Mouse (Mus musculus) hindbrain, embryonic 16.5 days (tissue): ENCODE data around the gene Clpb. TPM values are rescaled to one million over a fixed set of nuclear protein-coding genes. Genes with fewer than 3 reads are reported as not detected.

Experiments used
- ATAC-seq: fragments of 200-750 bp; cut with Nextera tagmentation; 2 replicates; pipeline ENCODE4 v1.8.0; 2017; ENCODE audit warnings: moderate TSS enrichment, moderate library complexity
- H3K27ac ChIP-seq: fragments of 300-500 bp; sonication (generic); 2 replicates; pipeline ENCODE4 v1.5.1; 2014; ENCODE audit warnings: low read depth, mild to moderate bottlenecking, control low read depth, low read length, moderate library complexity
- H3K27me3 ChIP-seq: fragments of 300-500 bp; sonication (generic); replicated peaks from 2 replicates; pipeline ENCODE4 v1.6.1; 2014; ENCODE audit warnings: low read length; ENCODE audit not compliant: control insufficient read depth, insufficient read depth
- H3K36me3 ChIP-seq: fragments of 300-500 bp; sonication (generic); 2 replicates; pipeline ENCODE4 v1.6.1; 2014; ENCODE audit warnings: mild to moderate bottlenecking, low read length, moderate library complexity, mixed read lengths; ENCODE audit not compliant: control insufficient read depth, insufficient read depth
- H3K4me1 ChIP-seq: fragments of 300-500 bp; sonication (generic); 2 replicates; pipeline ENCODE4 v1.6.1; 2014; ENCODE audit warnings: low read depth, low read length; ENCODE audit not compliant: control insufficient read depth, insufficient read depth
- H3K4me2 ChIP-seq: fragments of 300-500 bp; sonication (generic); 2 replicates; pipeline ENCODE4 v1.6.1; 2014; ENCODE audit warnings: mild to moderate bottlenecking, low read length, control low read depth, moderate library complexity
- H3K4me3 ChIP-seq: fragments of 300-500 bp; sonication (generic); 2 replicates; pipeline ENCODE4 v1.5.1; 2014; ENCODE audit warnings: mild to moderate bottlenecking, low read length, control low read depth, moderate library complexity
- H3K9ac ChIP-seq: fragments of 300-500 bp; sonication (generic); 2 replicates; pipeline ENCODE4 v1.6.1; 2014; ENCODE audit warnings: low read depth, mild to moderate bottlenecking, control low read depth, low read length, moderate library complexity
- H3K9me3 ChIP-seq: fragments of 300-500 bp; sonication (generic); 2 replicates; pipeline ENCODE4 v1.6.1; 2014; ENCODE audit warnings: mild to moderate bottlenecking, low read length, moderate library complexity; ENCODE audit not compliant: control insufficient read depth
- WGBS: fragments of 180-500 bp; shearing (Covaris S2); extraction: QIAGEN DNeasy Blood & Tissue Kit; methylation state at CpG from one replicate; pipeline ENCODE4 v1.1.7; 2014; 5-methylcytosine and 5-hydroxymethylcytosine counted together
- polyA plus RNA-seq: library from polyadenylated mRNA; unstranded; fragments of >200 nt; fragmentation: Nextera tagmentation; extraction: Ambion mirVana; gene quantifications from 2 replicates; pipeline ENCODE4 v1.2.1, GENCODE M21; 2015

Clpb gene
- polyA plus RNA-seq, 1 experiment from 2014 or later: 47.3 TPM

DNA sequence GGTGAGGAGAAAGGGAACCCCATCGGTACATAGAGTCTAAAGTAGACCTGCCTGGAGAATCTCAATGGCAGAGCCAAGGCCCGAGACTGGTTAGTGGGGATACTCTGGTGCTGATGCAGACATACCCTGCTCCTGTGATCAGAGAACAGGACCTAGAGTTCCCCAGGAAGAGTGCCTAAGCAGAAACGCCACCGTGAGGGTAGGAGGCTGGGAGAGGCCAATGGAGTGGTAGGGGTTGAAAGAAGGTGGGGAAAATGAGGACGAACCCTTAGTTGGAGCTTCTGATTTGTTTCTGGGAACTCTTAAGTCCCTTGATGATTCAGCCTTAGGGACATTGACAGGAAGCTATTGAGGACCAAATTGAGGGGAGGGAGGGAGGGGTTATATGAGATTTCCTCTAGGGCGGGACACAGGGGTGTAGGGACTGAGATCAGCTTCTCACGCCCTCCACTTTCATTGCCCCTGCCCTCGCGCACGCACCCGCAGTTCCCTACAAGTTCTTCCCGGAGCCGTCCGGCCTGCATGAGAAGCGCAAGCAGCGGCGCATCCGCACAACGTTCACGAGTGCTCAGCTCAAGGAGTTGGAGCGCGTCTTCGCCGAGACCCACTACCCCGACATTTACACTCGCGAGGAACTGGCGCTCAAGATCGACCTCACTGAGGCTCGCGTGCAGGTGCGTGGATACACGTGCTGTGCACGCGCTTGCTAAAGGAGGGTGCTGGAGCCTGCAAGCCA is 157.0 kb downstream of the Clpb start:
- H3K9me3 ChIP-seq: no peaks in the 10 kb centered on the region
- H3K9ac ChIP-seq: peak overlapping the region; percentile 11; the same call in 1 of the 2 replicates
- peak overlapping the region; percentile 40 for H3K4me3 ChIP-seq
- H3K4me1 ChIP-seq: peaks cover 20% of the 10 kb centered on the region
- H3K27me3 ChIP-seq: peaks cover 70% of the 10 kb centered on the region
- H3K27ac ChIP-seq: no peak overlapping the region
- peak overlapping the region; percentile 83 for H3K4me2 ChIP-seq
- H3K36me3 ChIP-seq: no peaks in the 10 kb centered on the region
- no peak for ATAC-seq
- WGBS: 3% methylated on average over 35 of the region's 35 CpGs

DNA sequence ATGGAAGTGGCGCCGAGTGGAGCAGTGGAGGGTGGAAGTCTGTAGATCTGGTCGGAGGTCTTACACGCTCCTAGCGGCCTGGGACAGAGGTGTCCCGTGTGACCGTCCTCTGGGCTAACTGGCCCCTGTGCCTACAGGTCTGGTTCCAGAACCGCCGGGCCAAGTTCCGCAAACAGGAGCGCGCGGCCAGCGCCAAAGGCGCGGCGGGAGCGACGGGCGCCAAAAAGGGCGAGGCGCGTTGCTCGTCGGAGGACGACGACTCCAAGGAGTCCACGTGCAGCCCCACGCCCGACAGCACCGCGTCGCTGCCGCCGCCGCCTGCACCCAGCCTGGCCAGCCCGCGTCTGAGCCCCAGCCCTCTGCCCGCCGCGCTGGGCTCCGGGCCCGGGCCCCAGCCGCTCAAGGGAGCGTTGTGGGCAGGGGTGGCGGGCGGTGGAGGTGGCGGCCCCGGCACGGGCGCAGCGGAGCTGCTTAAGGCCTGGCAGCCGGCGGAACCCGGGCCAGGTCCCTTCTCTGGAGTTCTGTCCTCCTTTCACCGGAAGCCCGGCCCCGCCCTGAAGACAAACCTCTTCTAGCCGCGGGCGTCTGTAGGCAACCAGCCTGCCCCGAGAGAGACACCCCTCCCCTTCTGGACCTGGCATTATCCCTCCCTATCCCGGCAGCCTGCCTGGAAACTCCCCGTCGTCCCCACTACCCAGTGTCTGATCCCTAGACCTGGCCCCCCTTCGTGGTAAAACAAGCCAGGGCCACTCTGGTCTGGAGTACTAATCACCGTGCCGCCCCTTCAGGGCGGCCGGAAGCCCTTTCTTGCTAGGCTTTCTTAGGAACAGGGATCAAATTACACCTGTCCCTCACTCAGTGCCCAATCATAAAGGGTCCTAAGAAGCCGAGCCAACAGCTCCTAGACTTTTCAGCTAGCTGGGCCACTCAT is 158.4 kb downstream of the Clpb start:
- Histone ChIP-seq H3K4me3 (peak overlapping the region; percentile 40), H3K9me3 (no peaks in the 10 kb centered on the region), H3K4me1 (peaks cover 20% of the 10 kb centered on the region), H3K27me3 (peaks cover 67% of the 10 kb centered on the region), H3K36me3 (no peaks in the 10 kb centered on the region), H3K9ac (peak overlapping the region; percentile 60), H3K27ac (no peak overlapping the region), H3K4me2 (peak overlapping the region; percentile 83)
- peak; percentile 74 for ATAC-seq
- WGBS: under 1% methylated on average over 68 of the region's 71 CpGs

DNA sequence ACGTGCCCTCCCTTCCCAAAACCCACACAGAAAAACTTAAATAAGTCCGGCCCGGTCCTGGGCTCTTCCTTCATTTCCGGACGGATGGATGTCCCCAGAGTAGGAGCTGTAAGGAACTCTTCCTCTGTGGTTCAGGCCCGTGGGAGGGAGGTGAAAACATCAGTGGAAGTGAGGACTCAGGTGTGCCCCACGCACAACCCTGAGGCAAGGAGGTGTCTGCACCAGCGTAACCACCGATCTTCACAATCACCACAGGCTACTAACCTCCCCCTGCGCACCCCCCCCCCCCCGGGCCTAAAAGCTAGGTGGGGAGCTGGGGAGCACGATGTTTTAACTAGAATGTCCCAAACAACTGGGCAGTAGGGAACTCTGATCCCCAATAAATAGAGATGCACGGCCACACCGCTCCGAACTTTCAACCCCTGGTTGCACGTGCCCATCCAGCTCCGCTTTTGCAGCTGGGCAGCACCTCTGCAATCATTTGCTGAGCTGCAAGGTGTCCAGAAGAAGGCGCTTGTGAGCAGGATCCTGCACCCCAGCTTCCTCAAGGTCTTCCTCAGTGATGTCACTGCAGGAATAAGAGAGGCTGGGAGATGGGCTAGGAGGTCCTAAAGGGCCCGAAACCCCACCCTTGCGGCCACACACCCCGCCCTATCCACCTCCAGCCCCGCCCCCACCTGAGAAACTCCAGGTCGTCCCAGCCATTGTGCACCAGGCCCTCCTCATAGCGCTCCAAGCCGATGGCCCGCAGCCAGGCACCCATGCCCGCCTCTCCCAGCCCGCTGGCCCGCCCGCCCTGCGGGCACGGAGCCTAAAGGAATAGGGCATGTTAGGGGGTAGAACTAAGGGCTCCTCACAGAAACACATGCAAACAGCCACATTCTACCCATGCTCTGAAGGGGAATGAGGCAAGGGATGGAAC is 159.7 kb downstream of the Clpb start:
- peak; percentile 24; the same call in 1 of the 2 replicates for ATAC-seq
- H3K9ac ChIP-seq: no peak overlapping the region
- peaks cover 54% of the 10 kb centered on the region for H3K27me3 ChIP-seq
- H3K4me2 ChIP-seq: no peak overlapping the region
- no peak overlapping the region for H3K4me3 ChIP-seq
- peaks cover 17% of the 10 kb centered on the region for H3K4me1 ChIP-seq
- no peaks in the 10 kb centered on the region for H3K9me3 ChIP-seq
- peaks cover 3% of the 10 kb centered on the region; the same call in 1 of the 2 replicates for H3K36me3 ChIP-seq
- H3K27ac ChIP-seq: no peak overlapping the region
- WGBS: 34% methylated on average over 32 of the region's 32 CpGs

DNA sequence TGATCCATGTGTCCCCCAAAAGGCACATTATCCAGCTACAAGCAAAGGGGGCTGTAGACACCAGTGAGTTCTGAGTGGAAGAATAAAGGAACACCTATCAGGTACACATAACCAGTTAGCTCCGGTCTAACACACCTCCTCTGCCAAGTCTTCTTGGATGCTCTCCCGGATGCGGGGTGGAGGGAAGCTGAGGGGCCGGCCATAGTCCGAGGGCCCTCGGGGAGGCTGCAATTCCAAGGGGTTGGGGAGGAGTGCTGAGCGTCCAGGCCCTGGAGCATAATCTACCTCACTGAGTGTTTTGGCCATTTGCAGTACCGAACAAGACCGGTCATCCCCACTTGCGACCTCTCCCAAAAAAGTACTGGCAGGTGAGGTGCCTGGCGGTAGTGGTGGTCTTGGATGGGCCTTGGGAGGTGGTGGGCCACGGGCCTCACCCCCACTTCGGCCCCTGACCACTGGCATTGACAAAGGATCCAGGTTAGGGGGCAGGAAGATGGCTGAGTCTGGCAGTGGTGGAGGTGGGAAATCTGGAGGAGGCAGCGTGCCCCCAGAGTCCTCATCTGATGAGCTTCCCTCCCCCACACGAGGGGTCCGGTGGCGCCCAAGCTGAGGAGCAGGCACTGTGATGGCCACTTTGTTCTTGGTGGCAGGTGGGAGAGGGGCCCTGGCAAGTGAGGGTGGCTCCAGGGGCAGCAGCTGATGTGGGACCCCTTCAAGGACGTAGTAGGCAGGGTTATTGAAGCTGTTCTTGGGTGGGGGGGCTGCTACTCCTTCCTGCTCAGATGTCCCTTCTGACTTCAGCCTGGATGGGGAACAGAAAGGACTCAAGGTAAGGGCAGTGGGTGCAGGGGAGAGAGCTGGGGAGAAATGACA is 160.6 kb downstream of the Clpb start:
- no peak overlapping the region for H3K4me3 ChIP-seq
- H3K27me3 ChIP-seq: peaks cover 46% of the 10 kb centered on the region
- no peak overlapping the region for H3K27ac ChIP-seq
- ATAC-seq: no peak
- H3K4me1 ChIP-seq: peaks cover 16% of the 10 kb centered on the region
- 85% methylated on average over 17 of the region's 18 CpGs for WGBS
- no peak overlapping the region for H3K4me2 ChIP-seq
- H3K9me3 ChIP-seq: no peaks in the 10 kb centered on the region
- peaks cover 3% of the 10 kb centered on the region; the same call in 1 of the 2 replicates for H3K36me3 ChIP-seq
- no peak overlapping the region for H3K9ac ChIP-seq

DNA sequence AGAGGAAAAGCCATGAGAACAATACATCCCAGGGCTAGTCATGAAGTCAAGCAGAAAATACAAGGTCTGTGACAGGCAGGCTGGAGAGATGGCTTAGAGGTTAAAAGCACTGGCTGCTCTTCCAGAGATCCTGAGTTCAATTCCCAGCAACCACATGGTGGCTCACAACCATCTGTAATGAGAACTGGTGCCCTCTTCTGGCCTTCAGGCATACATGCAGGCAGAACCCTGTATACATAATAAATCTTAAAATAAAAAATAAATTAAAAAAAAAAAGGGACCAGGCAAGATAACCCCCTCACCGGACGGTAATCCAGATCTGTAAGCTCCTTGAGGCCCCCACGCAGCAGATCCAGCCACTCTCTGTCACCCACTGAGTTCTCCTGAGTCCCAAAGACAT is 166.9 kb downstream of the Clpb start:
- H3K4me1 ChIP-seq: peaks cover 6% of the 10 kb centered on the region
- no peaks in the 10 kb centered on the region for H3K9me3 ChIP-seq
- H3K36me3 ChIP-seq: peaks cover 10% of the 10 kb centered on the region; the same call in 1 of the 2 replicates
- 90% methylated on average over 3 of the region's 3 CpGs for WGBS
- H3K27me3 ChIP-seq: no peaks in the 10 kb centered on the region
- ATAC-seq: no peak
- H3K4me2 ChIP-seq: no peak overlapping the region
- H3K27ac ChIP-seq: no peak overlapping the region
- H3K9ac ChIP-seq: no peak overlapping the region
- H3K4me3 ChIP-seq: no peak overlapping the region

DNA sequence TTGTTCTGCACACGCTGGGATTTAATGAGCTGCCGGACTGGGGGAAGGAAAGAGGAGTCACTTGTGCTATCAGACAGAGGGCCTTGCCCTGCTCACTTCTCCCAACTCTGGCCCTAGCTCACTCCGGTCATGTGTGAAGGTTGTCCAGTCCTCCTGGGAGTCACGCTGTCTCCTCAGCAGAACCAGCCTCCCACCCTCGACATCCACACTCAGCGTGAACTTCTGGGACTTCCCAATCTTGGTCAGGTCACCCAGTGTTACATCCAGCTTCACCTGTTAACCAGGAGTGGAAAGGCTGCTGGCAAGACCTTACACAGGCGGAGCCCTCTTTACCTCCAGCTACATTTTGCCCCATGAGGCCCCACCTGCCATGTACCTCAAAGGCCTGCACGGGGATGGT is 168.0 kb downstream of the Clpb start:
- 91% methylated on average over 8 of the region's 8 CpGs for WGBS
- no peak overlapping the region for H3K4me2 ChIP-seq
- H3K9ac ChIP-seq: no peak overlapping the region
- H3K27ac ChIP-seq: no peak overlapping the region
- H3K27me3 ChIP-seq: no peaks in the 10 kb centered on the region
- peaks cover 10% of the 10 kb centered on the region for H3K4me1 ChIP-seq
- peaks cover 10% of the 10 kb centered on the region; the same call in 1 of the 2 replicates for H3K36me3 ChIP-seq
- no peaks in the 10 kb centered on the region for H3K9me3 ChIP-seq
- no peak overlapping the region for H3K4me3 ChIP-seq
- no peak for ATAC-seq

DNA sequence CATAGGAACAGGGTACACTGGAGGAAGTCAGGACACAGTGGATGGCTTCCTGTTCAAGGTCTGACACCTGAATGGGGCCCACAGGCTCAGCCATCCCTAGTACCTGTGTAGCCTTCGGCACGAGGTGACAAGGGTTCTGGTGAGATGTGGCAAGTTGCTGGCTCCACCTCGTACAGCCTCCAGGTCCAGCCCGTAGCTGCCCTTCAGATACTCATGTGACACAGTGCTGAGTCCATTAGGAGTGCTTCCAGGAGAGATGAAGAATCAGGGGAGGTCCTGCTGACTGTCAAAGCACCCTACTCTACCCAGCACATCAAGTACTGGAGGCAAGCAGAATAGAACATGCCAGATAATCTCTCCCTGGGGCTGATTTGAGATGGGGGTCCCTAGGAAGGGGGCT is 168.9 kb downstream of the Clpb start:
- Histone ChIP-seq H3K9ac (no peak overlapping the region), H3K36me3 (peaks cover 10% of the 10 kb centered on the region; the same call in 1 of the 2 replicates), H3K27me3 (no peaks in the 10 kb centered on the region), H3K4me2 (no peak overlapping the region), H3K27ac (no peak overlapping the region), H3K4me3 (no peak overlapping the region), H3K4me1 (peaks cover 19% of the 10 kb centered on the region), H3K9me3 (no peaks in the 10 kb centered on the region)
- WGBS: 94% methylated on average over 4 of the region's 4 CpGs
- no peak for ATAC-seq

DNA sequence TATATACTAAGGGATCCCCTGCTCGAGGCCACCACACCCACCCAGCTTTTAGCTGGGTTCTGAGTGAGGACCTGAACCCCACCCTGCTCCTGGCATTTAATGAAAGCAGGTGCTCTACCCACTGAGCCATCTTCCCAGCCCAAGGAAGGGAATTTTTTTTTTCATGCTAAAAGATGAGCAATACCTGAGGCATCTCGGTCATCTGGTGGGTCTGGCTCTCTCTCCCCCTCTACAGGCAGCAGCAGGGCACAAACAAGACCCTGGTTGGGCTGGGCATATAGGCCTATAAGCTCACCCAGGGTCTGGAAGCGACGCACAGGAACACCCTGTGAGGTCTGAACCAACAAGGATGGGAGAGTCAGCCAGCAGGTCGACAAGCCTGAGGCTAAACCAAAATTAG is 169.9 kb downstream of the Clpb start:
- Histone ChIP-seq H3K9me3 (no peaks in the 10 kb centered on the region), H3K4me1 (peaks cover 21% of the 10 kb centered on the region), H3K27ac (no peak overlapping the region), H3K4me3 (no peak overlapping the region), H3K27me3 (no peaks in the 10 kb centered on the region), H3K4me2 (no peak overlapping the region), H3K36me3 (peaks cover 7% of the 10 kb centered on the region; the same call in 1 of the 2 replicates), H3K9ac (no peak overlapping the region)
- 67% methylated on average over 5 of the region's 5 CpGs for WGBS
- ATAC-seq: no peak
